Mouse (Mus musculus) testis, adult 2 months (tissue): ENCODE results near the gene Ywhag.
A peak's percentile ranks its signal among the peaks of the same experiment; 100 is the strongest.

Experiments
- CTCF ChIP-seq: fragments of 200-500 bp; IDR thresholded peaks from 2 replicates; pipeline ENCODE4 v1.5.1; 2012; ENCODE audit warnings: low read depth, mild to moderate bottlenecking, inconsistent platforms, low read length, moderate library complexity; ENCODE audit not compliant: control insufficient read depth, insufficient read depth, insufficient replicate concordance
- POLR2A ChIP-seq: fragments of 200-500 bp; IDR thresholded peaks from 2 replicates; pipeline ENCODE4 v1.6.1; 2012; ENCODE audit warnings: low read depth, mild to moderate bottlenecking, inconsistent platforms, low read length, moderate library complexity; ENCODE audit not compliant: control insufficient read depth

GRCm38 (mm10) chr5:135966866-135967265, 32.5 kb upstream of the Ywhag start:
- peak; percentile 77 for TF ChIP-seq CTCF
- no peak for TF ChIP-seq POLR2A
